Mouse (Mus musculus) liver, postnatal 0 days (tissue): ENCODE measurements around the gene Fastkd5.

Source experiments
- CTCF ChIP-seq: sonication (generic); IDR thresholded peaks from 2 replicates; pipeline ENCODE4 v1.5.1; 2016; ENCODE audit warnings: antibody characterized with exemption, low read depth
- EP300 ChIP-seq: IDR thresholded peaks from 2 replicates; pipeline ENCODE4 v1.6.1; 2016; ENCODE audit warnings: antibody characterized with exemption, low read depth, mild to moderate bottlenecking

DNA sequence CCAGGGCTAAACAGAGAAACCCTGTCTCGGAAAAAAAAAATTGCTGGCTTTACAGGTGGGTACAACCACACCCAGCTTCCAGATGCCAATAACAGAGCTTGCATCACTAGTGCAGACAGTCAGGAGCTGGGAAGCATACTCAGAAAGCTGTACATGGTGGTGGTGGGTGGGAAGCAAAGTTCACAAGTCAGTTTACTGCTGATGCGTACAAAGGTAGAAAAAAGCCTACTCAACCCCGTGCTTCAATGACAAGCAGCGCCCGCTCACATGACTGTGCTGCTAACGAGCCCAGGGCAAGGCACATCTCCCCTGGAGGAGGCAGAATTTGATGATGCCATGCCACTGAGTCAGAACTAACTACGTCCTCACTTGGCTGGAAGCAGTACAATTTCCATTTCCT, 10.9 kb downstream of the Fastkd5 start:
- TF ChIP-seq CTCF (no peak), EP300 (no peak)
